Mouse (Mus musculus): ENCODE results near the gene Inhbe. TPM values are rescaled to one million over a fixed set of nuclear protein-coding genes. Genes with fewer than 3 reads are reported as not detected.
A peak's percentile ranks its signal among the peaks of the same experiment; 100 is the strongest.

Gene Inhbe
- polyA plus RNA-seq, 1 experiment from 2014 or later = 0.04 TPM

GRCm38 (mm10) chr10:127339683-127340576 lies 14.3 kb downstream of the Inhbe start:
- peaks cover 28% of the 10 kb centered on the region for H3K4me1 ChIP-seq (ENCODE audit: control insufficient read depth, insufficient read depth, low read length)
- peaks cover 28% of the 10 kb centered on the region for H3K27me3 ChIP-seq (ENCODE audit: control insufficient read depth, insufficient read depth, low read depth, low read length)
- no peak overlapping the region for H3K27ac ChIP-seq (ENCODE audit: low read length)
- no peaks in the 10 kb centered on the region for H3K36me3 ChIP-seq (ENCODE audit: control insufficient read depth, insufficient read depth, low read length)
- H3K9me3 ChIP-seq (replicated peaks; ENCODE audit: control insufficient read depth, low read length, poor library complexity, severe bottlenecking) = no peaks in the 10 kb centered on the region
- peak overlapping the region; percentile 55 for H3K4me2 ChIP-seq (ENCODE audit: low read length)
- ATAC-seq = no peak
- under 1% methylated on average over 36 of the region's 42 CpGs for WGBS
- H3K9ac ChIP-seq (ENCODE audit: low read depth, low read length) = peak overlapping the region; percentile 16; the same call in 1 of the 2 replicates
- peak overlapping the region; percentile 28 for H3K4me3 ChIP-seq (ENCODE audit: low read depth, low read length)

DNA sequence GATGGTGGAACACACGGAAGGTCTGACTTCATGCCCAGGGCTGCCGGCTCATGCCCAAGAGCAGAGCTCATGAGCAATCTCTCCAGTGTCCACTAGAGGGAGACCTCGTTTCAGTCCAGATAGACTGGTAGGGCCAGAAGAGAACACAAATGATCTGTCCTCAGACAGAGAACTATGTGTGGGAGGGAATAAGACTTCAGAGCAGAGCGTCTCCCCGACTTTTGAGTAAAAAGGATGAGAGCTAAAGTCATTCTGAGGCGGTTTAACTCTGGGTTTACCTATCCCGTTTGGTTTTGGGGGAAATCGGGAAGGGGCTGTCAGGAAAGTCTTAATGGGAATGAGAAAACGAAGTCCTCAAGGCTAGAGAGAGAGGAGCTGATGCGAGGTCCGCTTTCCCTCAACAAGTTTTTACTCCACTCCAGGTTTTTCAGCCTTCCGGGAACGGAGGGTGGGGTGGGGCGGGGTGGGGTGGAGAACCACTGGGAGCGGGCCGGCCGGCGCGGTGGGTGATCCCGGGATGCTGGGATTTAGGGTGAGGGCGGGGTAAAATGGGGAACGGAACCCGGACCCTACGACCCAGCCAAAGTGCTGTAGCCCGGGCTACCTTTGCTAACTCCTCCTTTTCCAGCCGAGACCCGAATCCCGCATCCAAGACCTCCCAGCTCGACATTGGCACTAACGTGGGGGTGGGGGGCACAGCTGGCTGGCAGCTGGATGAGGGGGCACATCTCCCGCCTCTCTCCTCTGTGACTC lies 15.1 kb downstream of the Inhbe start:
- H3K4me3 ChIP-seq (ENCODE audit: low read depth, low read length) = peak overlapping the region; percentile 28
- WGBS = under 1% methylated on average over 31 of the region's 31 CpGs
- H3K27ac ChIP-seq (ENCODE audit: low read length) = no peak overlapping the region
- H3K4me1 ChIP-seq (ENCODE audit: control insufficient read depth, insufficient read depth, low read length) = peaks cover 28% of the 10 kb centered on the region
- peaks cover 28% of the 10 kb centered on the region for H3K27me3 ChIP-seq (ENCODE audit: control insufficient read depth, insufficient read depth, low read depth, low read length)
- ATAC-seq = peak; percentile 80
- peak overlapping the region; percentile 16; the same call in 1 of the 2 replicates for H3K9ac ChIP-seq (ENCODE audit: low read depth, low read length)
- no peaks in the 10 kb centered on the region for H3K9me3 ChIP-seq (replicated peaks; ENCODE audit: control insufficient read depth, low read length, poor library complexity, severe bottlenecking)
- H3K4me2 ChIP-seq (ENCODE audit: low read length) = peak overlapping the region; percentile 55
- H3K36me3 ChIP-seq (ENCODE audit: control insufficient read depth, insufficient read depth, low read length) = no peaks in the 10 kb centered on the region

GRCm38 (mm10) chr10:127337536-127338099 lies 16.6 kb downstream of the Inhbe start:
- WGBS = 86% methylated on average over 6 of the region's 6 CpGs
- peaks cover 28% of the 10 kb centered on the region for H3K4me1 ChIP-seq (ENCODE audit: control insufficient read depth, insufficient read depth, low read length)
- H3K27me3 ChIP-seq (ENCODE audit: control insufficient read depth, insufficient read depth, low read depth, low read length) = peaks cover 28% of the 10 kb centered on the region
- no peak overlapping the region for H3K4me3 ChIP-seq (ENCODE audit: low read depth, low read length)
- H3K9me3 ChIP-seq (replicated peaks; ENCODE audit: control insufficient read depth, low read length, poor library complexity, severe bottlenecking) = no peaks in the 10 kb centered on the region
- no peak overlapping the region for H3K27ac ChIP-seq (ENCODE audit: low read length)
- no peak overlapping the region for H3K9ac ChIP-seq (ENCODE audit: low read depth, low read length)
- H3K4me2 ChIP-seq (ENCODE audit: low read length) = no peak overlapping the region
- no peaks in the 10 kb centered on the region for H3K36me3 ChIP-seq (ENCODE audit: control insufficient read depth, insufficient read depth, low read length)
- no peak for ATAC-seq

- Histone ChIP-seq H3K9me3 (replicated peaks; ENCODE audit: control insufficient read depth, low read length, poor library complexity, severe bottlenecking) (no peaks in the 10 kb centered on the region), H3K27ac (ENCODE audit: low read length) (no peak overlapping the region), H3K27me3 (ENCODE audit: control insufficient read depth, insufficient read depth, low read depth, low read length) (peaks cover 24% of the 10 kb centered on the region), H3K4me3 (ENCODE audit: low read depth, low read length) (no peak overlapping the region), H3K36me3 (ENCODE audit: control insufficient read depth, insufficient read depth, low read length) (no peaks in the 10 kb centered on the region), H3K4me2 (ENCODE audit: low read length) (no peak overlapping the region), H3K9ac (ENCODE audit: low read depth, low read length) (no peak overlapping the region), H3K4me1 (ENCODE audit: control insufficient read depth, insufficient read depth, low read length) (peaks cover 24% of the 10 kb centered on the region)
- no peak for ATAC-seq
- WGBS = 66% methylated on average over 5 of the region's 5 CpGs
Observed at GRCm38 (mm10) chr10:127336952-127337351, 17.3 kb downstream of the Inhbe start.

- Histone ChIP-seq H3K4me2 (ENCODE audit: low read length) (no peak overlapping the region), H3K4me1 (ENCODE audit: control insufficient read depth, insufficient read depth, low read length) (peaks cover 14% of the 10 kb centered on the region), H3K9ac (ENCODE audit: low read depth, low read length) (no peak overlapping the region), H3K4me3 (ENCODE audit: low read depth, low read length) (no peak overlapping the region), H3K9me3 (replicated peaks; ENCODE audit: control insufficient read depth, low read length, poor library complexity, severe bottlenecking) (no peaks in the 10 kb centered on the region), H3K27me3 (ENCODE audit: control insufficient read depth, insufficient read depth, low read depth, low read length) (peaks cover 9% of the 10 kb centered on the region), H3K36me3 (ENCODE audit: control insufficient read depth, insufficient read depth, low read length) (no peaks in the 10 kb centered on the region), H3K27ac (ENCODE audit: low read length) (no peak overlapping the region)
- 62% methylated on average over 1 of the region's 1 CpGs for WGBS
- no peak for ATAC-seq
Observed at GRCm38 (mm10) chr10:127335271-127335670, 18.9 kb downstream of the Inhbe start.

GRCm38 (mm10) chr10:127333152-127333551 lies 21.1 kb downstream of the Inhbe start:
- no peaks in the 10 kb centered on the region for H3K9me3 ChIP-seq (replicated peaks; ENCODE audit: control insufficient read depth, low read length, poor library complexity, severe bottlenecking)
- no peak for ATAC-seq
- H3K36me3 ChIP-seq (ENCODE audit: control insufficient read depth, insufficient read depth, low read length) = no peaks in the 10 kb centered on the region
- no peak overlapping the region for H3K9ac ChIP-seq (ENCODE audit: low read depth, low read length)
- H3K4me1 ChIP-seq (ENCODE audit: control insufficient read depth, insufficient read depth, low read length) = no peaks in the 10 kb centered on the region
- no peak overlapping the region for H3K4me3 ChIP-seq (ENCODE audit: low read depth, low read length)
- peaks cover 15% of the 10 kb centered on the region for H3K27me3 ChIP-seq (ENCODE audit: control insufficient read depth, insufficient read depth, low read depth, low read length)
- no peak overlapping the region for H3K27ac ChIP-seq (ENCODE audit: low read length)
- no peak overlapping the region for H3K4me2 ChIP-seq (ENCODE audit: low read length)
- WGBS = 67% methylated on average over 5 of the region's 5 CpGs

GRCm38 (mm10) chr10:127332211-127332874 lies 21.9 kb downstream of the Inhbe start:
- Histone ChIP-seq H3K9ac (ENCODE audit: low read depth, low read length) (peak overlapping the region; percentile 50; the same call in 1 of the 2 replicates), H3K27me3 (ENCODE audit: control insufficient read depth, insufficient read depth, low read depth, low read length) (peaks cover 23% of the 10 kb centered on the region), H3K9me3 (replicated peaks; ENCODE audit: control insufficient read depth, low read length, poor library complexity, severe bottlenecking) (no peaks in the 10 kb centered on the region), H3K27ac (ENCODE audit: low read length) (no peak overlapping the region), H3K4me3 (ENCODE audit: low read depth, low read length) (peak overlapping the region; percentile 30), H3K4me1 (ENCODE audit: control insufficient read depth, insufficient read depth, low read length) (no peaks in the 10 kb centered on the region), H3K4me2 (ENCODE audit: low read length) (peak overlapping the region; percentile 45), H3K36me3 (ENCODE audit: control insufficient read depth, insufficient read depth, low read length) (no peaks in the 10 kb centered on the region)
- WGBS = 32% methylated on average over 29 of the region's 31 CpGs
- ATAC-seq = no peak

- no peak overlapping the region for H3K4me3 ChIP-seq (ENCODE audit: low read depth, low read length)
- no peak overlapping the region for H3K9ac ChIP-seq (ENCODE audit: low read depth, low read length)
- no peak overlapping the region for H3K4me2 ChIP-seq (ENCODE audit: low read length)
- H3K9me3 ChIP-seq (replicated peaks; ENCODE audit: control insufficient read depth, low read length, poor library complexity, severe bottlenecking) = no peaks in the 10 kb centered on the region
- WGBS = 88% methylated on average over 5 of the region's 7 CpGs
- H3K27ac ChIP-seq (ENCODE audit: low read length) = no peak overlapping the region
- no peak for ATAC-seq
- peaks cover 7% of the 10 kb centered on the region for H3K4me1 ChIP-seq (ENCODE audit: control insufficient read depth, insufficient read depth, low read length)
- no peaks in the 10 kb centered on the region for H3K36me3 ChIP-seq (ENCODE audit: control insufficient read depth, insufficient read depth, low read length)
- H3K27me3 ChIP-seq (ENCODE audit: control insufficient read depth, insufficient read depth, low read depth, low read length) = peaks cover 37% of the 10 kb centered on the region
Observed at GRCm38 (mm10) chr10:127330212-127330611, 24.0 kb downstream of the Inhbe start.
